9 mouse cellular contexts compared by ENCODE assay signal in the genomic region with DNA sequence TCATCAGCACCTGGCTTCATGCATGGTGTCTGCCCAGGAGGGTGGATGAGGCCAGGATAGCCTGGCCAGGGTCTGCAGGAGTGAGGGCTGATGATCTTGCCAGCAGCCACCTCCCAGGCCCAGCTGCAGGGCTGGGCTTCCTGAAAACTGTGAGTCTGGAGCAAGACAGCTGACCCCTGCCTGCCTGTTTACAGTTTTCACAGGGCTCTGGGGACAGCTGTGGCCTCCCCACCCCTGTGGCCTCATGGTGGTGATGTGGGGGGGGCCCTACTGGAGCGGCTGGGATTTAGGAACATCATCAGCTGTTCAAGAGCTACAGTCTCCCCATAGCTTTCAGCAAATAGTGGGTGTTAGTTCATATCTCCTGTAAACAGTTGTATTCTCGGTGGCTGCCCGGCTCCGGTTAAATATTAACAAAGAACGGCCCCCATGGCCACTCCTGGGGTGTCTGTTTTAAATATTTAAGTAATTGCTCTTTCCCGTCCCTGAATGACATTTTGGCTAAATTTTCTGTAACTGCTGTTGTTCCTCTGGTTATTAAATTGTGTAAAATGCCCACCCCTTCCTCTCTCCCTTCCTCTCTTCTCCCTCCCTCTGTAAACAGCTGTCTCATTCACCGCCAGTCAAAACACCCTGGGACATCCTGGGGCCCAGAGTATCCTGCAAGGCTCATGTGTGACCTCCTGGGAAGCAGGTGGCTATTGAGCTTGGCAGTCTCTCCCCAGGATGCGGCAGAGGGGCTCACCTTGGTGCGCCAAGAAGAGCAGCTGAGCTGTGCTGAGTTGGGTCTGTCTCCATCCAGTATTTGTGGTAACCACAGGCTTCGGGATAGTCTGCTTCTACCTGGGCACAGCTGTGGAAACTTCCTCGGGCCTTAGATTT. TPM values are rescaled to one million over a fixed set of nuclear protein-coding genes. Genes with fewer than 3 reads are reported as not detected.
DNase-seq lines count a peak whose midpoint lies in the region; ATAC-seq lines count a peak whose summit lies in the region.
"Had no signal": no experiment of that assay in that cellular context is flagged by ENCODE, and none has a peak within 500 bp of the region (broad histone marks: within the 10 kb centered on the region; RNA-seq: fewer than 3 reads in every experiment).

No protein-coding gene starts in this region.

- H3K4me2 ChIP-seq in stomach, embryonic 14.5 days (replicated peaks; ENCODE audit: low read depth, low read length): 0 out of 2 replicates have a peak overlapping the region, but pooled peaks have one; percentile 0
- H3K4me2 ChIP-seq: hindbrain, embryonic 15.5 days had no signal

- no peaks in the 10 kb centered on the region for H3K27me3 ChIP-seq in heart, embryonic 10.5 days (ENCODE audit: insufficient read depth, poor library complexity, severe bottlenecking)
- H3K27me3 ChIP-seq in stomach, embryonic 14.5 days (ENCODE audit: control insufficient read depth, insufficient read depth, low read length): no peaks in the 10 kb centered on the region
- H3K27me3 ChIP-seq: hindbrain, embryonic 15.5 days had no signal

- H3K4me1 ChIP-seq in heart, embryonic 10.5 days: no peaks in the 10 kb centered on the region; the same call in 1 of the 2 replicates
- peaks cover 3% of the 10 kb centered on the region; the same call in 1 of the 2 replicates for H3K4me1 ChIP-seq in stomach, embryonic 14.5 days (ENCODE audit: control insufficient read depth, insufficient read depth, low read length)

- peak; percentile 78 for ATAC-seq in stomach, embryonic 14.5 days (ENCODE audit: insufficient number of reproducible peaks, insufficient read depth, low FRiP score, low read depth)

- H3K4me3 ChIP-seq in heart, embryonic 10.5 days: no peak overlapping the region
- no peak overlapping the region for H3K4me3 ChIP-seq in stomach, embryonic 14.5 days (ENCODE audit: low read depth, low read length)
- H3K4me3 ChIP-seq: hindbrain, embryonic 15.5 days had no signal

- peak; percentile 59 to 83 for DNase-seq in heart, adult 18-20 months
- DNase-seq in heart, embryonic 10.5 days (ENCODE audit: low spot score): no peak
- DNase-seq in heart, postnatal 4 days: peak; percentile 47
- DNase-seq in liver: peak; percentile 47
- DNase-seq in cerebellum, postnatal 25 days: no peak
- no peak for DNase-seq in natural killer cell, adult 2 months (ENCODE audit: low spot score in 2 of 2)
- DNase-seq in urinary bladder, postnatal 10 days (ENCODE audit: low spot score): no peak

- no peaks in the 10 kb centered on the region for H3K36me3 ChIP-seq in heart, embryonic 10.5 days
- no peaks in the 10 kb centered on the region for H3K36me3 ChIP-seq in stomach, embryonic 14.5 days (ENCODE audit: control insufficient read depth, insufficient read depth, low read length)
- H3K36me3 ChIP-seq: hindbrain, embryonic 15.5 days had no signal

- WGBS in heart, embryonic 10.5 days: 58% methylated on average over 11 of the region's 11 CpGs
- WGBS in stomach, embryonic 14.5 days: 25% methylated on average over 11 of the region's 11 CpGs

- H3K9ac ChIP-seq in stomach, embryonic 14.5 days (replicated peaks; ENCODE audit: low read depth, low read length): no peak overlapping the region
- H3K9ac ChIP-seq: hindbrain, embryonic 15.5 days had no signal

- H3K27ac ChIP-seq in heart, embryonic 10.5 days: no peak overlapping the region
- H3K27ac ChIP-seq in stomach, embryonic 14.5 days (ENCODE audit: low read length): peak overlapping the region; percentile 17
- H3K27ac ChIP-seq: hindbrain, embryonic 15.5 days had no signal

- no peaks in the 10 kb centered on the region for H3K9me3 ChIP-seq in heart, embryonic 10.5 days
- H3K9me3 ChIP-seq in stomach, embryonic 14.5 days (ENCODE audit: control insufficient read depth, low read depth, low read length): no peaks in the 10 kb centered on the region
- H3K9me3 ChIP-seq: hindbrain, embryonic 15.5 days had no signal

RNA-seq across cellular contexts. Expression of a gene that starts 57.9 kb away (rescaled TPM):
- total RNA-seq in heart, adult 18-20 months (2021): 10 to 100 TPM; 34.8 to 36.9 TPM
- 3.5 and 5.1 TPM in 2 replicates for polyA plus RNA-seq in heart, embryonic 10.5 days (2016; fragmentation: Nextera tagmentation; extraction: Ambion mirVana)
- 10 to 100 TPM; 32.7 to 39.8 TPM for total RNA-seq in heart, postnatal 4 days (2021)
- 4.3 and 4.9 TPM in 2 replicates for polyA plus RNA-seq in stomach, embryonic 14.5 days (2014; fragmentation: Nextera tagmentation; extraction: Ambion mirVana)

Comparison
In these comparisons a context has a peak if more than half of its experiments do, and no peak if none do; other contexts are left out.
1. DNase-seq: peak in heart, adult 18-20 months (2 of 2), heart, postnatal 4 days (single experiment) and liver (single experiment); none in heart, embryonic 10.5 days (single experiment), cerebellum, postnatal 25 days (0 of 2), natural killer cell, adult 2 months (0 of 2) and urinary bladder, postnatal 10 days (single experiment).